Mouse (Mus musculus) olfactory bulb, adult 2 months (tissue): ENCODE data around the gene Arhgef3. TPM values are rescaled to one million over a fixed set of nuclear protein-coding genes. Genes with fewer than 3 reads are reported as not detected.

Experiments used
- H3K27ac ChIP-seq: fragments of 200-500 bp; 2 replicates; pipeline ENCODE4 v1.5.1; 2012; ENCODE audit warnings: low read depth, low read length; ENCODE audit not compliant: insufficient read depth
- H3K4me1 ChIP-seq: fragments of 200-500 bp; 2 replicates; pipeline ENCODE4 v1.6.1; 2012; ENCODE audit warnings: low read length; ENCODE audit not compliant: control insufficient read depth, insufficient read depth
- H3K4me3 ChIP-seq: fragments of 200-500 bp; 2 replicates; pipeline ENCODE4 v1.5.1; 2012; ENCODE audit warnings: mild to moderate bottlenecking, low read depth, low read length, moderate library complexity; ENCODE audit not compliant: insufficient read depth
- CTCF ChIP-seq: fragments of 200-500 bp; IDR thresholded peaks from 2 replicates; pipeline ENCODE4 v1.5.1; 2012; ENCODE audit warnings: low read depth, mild to moderate bottlenecking, low read length, moderate library complexity; ENCODE audit not compliant: insufficient read depth
- POLR2A ChIP-seq: fragments of 200-500 bp; IDR thresholded peaks from 2 replicates; pipeline ENCODE4 v1.6.1; 2012; ENCODE audit warnings: mild to moderate bottlenecking, low read depth, low read length, moderate library complexity; ENCODE audit not compliant: insufficient read depth
- WGBS: fragments of 180-500 bp; shearing (Covaris S2); methylation state at CpG from one replicate; pipeline ENCODE4 v1.1.7; 2018; 5-methylcytosine and 5-hydroxymethylcytosine counted together
- polyA plus RNA-seq: library from polyadenylated mRNA; stranded (reverse); fragments of >200 nt; gene quantifications from 2 replicates; pipeline ENCODE4 v1.2.4, GENCODE M21; 2012; ENCODE audit warnings: low replicate concordance; ENCODE audit not compliant: missing spikeins, insufficient read depth, insufficient read length

Arhgef3 gene
- polyA plus RNA-seq, 1 experiment = not detected

GRCm38 (mm10) chr14:27150011-27150640 lies 35.4 kb downstream of the Arhgef3 start:
- Histone ChIP-seq H3K4me1 (no peaks in the 10 kb centered on the region), H3K4me3 (no peak overlapping the region), H3K27ac (no peak overlapping the region)
- WGBS = 90% methylated on average over 6 of the region's 6 CpGs
- no peak for TF ChIP-seq POLR2A
- no peak for TF ChIP-seq CTCF

GRCm38 (mm10) chr14:27151432-27151831 lies 36.7 kb downstream of the Arhgef3 start:
- no peak for TF ChIP-seq POLR2A
- no peak for TF ChIP-seq CTCF
- Histone ChIP-seq H3K27ac (no peak overlapping the region), H3K4me1 (no peaks in the 10 kb centered on the region), H3K4me3 (no peak overlapping the region)
- 64% methylated on average over 8 of the region's 8 CpGs for WGBS

DNA sequence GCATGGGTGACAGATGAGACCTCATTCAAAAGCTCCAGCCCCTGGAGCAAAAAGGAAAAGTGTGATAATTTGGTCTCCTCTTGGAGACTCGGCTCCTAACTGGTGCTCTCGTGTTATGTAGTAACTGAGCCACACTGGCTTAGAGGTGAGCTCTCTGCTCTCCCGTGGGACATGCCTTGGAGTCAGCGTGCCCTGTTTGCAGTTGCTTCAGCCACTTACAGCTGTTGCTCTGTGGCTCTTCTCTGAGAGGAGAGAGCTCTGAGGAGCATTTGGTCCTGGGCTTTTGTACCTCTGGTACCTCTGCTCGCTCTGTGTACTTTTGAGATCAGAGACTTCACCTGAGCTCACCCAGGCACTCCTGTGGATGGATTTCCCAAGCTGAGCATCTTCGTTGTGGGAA lies 40.4 kb downstream of the Arhgef3 start:
- H3K4me1 ChIP-seq = no peaks in the 10 kb centered on the region
- no peak for TF ChIP-seq POLR2A
- no peak for TF ChIP-seq CTCF
- WGBS = 90% methylated on average over 6 of the region's 6 CpGs
- no peak overlapping the region for H3K4me3 ChIP-seq
- H3K27ac ChIP-seq = no peak overlapping the region

DNA sequence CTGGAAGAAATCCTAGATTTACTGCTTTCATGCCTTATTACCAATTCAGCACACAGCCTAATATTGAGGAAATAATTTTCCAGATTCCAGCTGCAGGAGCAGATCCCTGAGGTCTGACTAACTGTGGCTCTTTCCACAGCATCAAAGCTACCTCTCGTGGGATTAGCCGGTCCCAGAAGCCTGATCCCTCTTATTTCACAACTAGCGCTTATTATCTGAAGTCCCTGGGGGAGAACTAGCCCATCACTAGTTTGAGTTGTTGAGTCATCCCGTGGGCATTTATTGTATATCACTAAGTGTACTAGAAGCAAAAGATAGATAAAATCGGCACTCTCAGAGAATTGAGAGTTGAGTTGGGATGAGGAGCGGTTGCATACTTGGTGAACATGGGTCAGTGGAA lies 41.3 kb downstream of the Arhgef3 start:
- TF ChIP-seq POLR2A (no peak), CTCF (no peak)
- Histone ChIP-seq H3K4me1 (no peaks in the 10 kb centered on the region), H3K27ac (no peak overlapping the region), H3K4me3 (no peak overlapping the region)
- WGBS = 80% methylated on average over 6 of the region's 6 CpGs

- Histone ChIP-seq H3K4me3 (no peak overlapping the region), H3K4me1 (no peaks in the 10 kb centered on the region), H3K27ac (no peak overlapping the region)
- WGBS = 92% methylated on average over 3 of the region's 3 CpGs
- TF ChIP-seq POLR2A (no peak), CTCF (no peak)
Measured at GRCm38 (mm10) chr14:27158133-27158532, 43.4 kb downstream of the Arhgef3 start.

DNA sequence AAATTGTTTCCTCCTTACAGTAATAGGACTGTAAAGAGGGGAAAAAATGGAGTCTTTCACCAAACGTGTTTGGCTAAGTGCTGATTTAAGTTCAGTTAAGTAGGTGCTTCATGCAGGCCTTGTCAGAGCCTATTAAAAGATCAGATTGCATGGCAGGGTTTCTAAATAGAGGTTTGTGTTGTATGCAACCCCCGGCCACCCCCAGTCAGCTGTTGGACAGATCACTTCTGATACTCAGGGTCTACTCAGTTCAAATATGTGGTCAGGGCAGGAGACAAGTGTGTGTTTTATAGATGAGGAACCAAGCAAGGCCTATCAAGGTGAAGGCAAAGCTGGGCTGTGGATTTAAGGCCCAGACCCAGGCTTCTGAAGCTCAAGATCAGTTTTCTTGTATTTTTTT lies 44.1 kb downstream of the Arhgef3 start:
- WGBS = 60% methylated on average over 2 of the region's 2 CpGs
- TF ChIP-seq CTCF = no peak
- no peak for TF ChIP-seq POLR2A
- no peaks in the 10 kb centered on the region for H3K4me1 ChIP-seq
- no peak overlapping the region for H3K27ac ChIP-seq
- no peak overlapping the region for H3K4me3 ChIP-seq

GRCm38 (mm10) chr14:27160762-27161161 lies 46.1 kb downstream of the Arhgef3 start:
- TF ChIP-seq CTCF (no peak), POLR2A (no peak)

GRCm38 (mm10) chr14:27164639-27165038 lies 49.9 kb downstream of the Arhgef3 start:
- no peak for TF ChIP-seq POLR2A
- no peak for TF ChIP-seq CTCF
- Histone ChIP-seq H3K27ac (no peak overlapping the region), H3K4me1 (peaks cover 4% of the 10 kb centered on the region; the same call in 1 of the 2 replicates), H3K4me3 (no peak overlapping the region)
- WGBS = 95% methylated on average over 6 of the region's 6 CpGs

More at GRCm38 (mm10) chr14:27160762-27161161, 46.1 kb downstream of the Arhgef3 start:
- Histone ChIP-seq H3K27ac (no peak overlapping the region), H3K4me1 (no peaks in the 10 kb centered on the region), H3K4me3 (no peak overlapping the region)
- 95% methylated on average over 7 of the region's 7 CpGs for WGBS

DNA sequence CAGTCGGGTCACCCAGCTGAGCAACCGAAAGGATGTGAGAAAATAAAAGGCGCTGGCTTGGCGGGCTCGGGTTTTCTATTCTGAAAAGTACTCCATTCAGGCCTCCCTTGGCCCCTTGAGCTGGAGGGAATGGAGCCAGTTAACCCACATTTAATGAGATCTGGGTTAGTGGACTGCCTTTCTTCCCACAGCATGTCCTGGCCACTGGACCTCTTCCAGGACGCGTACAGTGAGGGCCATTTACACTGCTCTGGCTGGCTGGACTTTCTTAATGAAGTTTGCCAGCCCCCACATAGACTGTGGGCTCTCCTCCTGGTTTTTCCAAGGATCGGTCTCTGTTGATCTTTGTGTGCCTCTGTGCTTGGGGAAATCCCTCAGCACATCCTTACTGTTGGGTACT lies 52.1 kb downstream of the Arhgef3 start:
- H3K27ac ChIP-seq = no peak overlapping the region
- TF ChIP-seq POLR2A (no peak), CTCF (no peak)
- peaks cover 4% of the 10 kb centered on the region; the same call in 1 of the 2 replicates for H3K4me1 ChIP-seq
- 40% methylated on average over 8 of the region's 8 CpGs for WGBS
- no peak overlapping the region for H3K4me3 ChIP-seq
